Mouse (Mus musculus): ENCODE measurements around the gene Fbxo46. TPM values are rescaled to one million over a fixed set of nuclear protein-coding genes. Genes with fewer than 3 reads are reported as not detected.
A peak's percentile ranks its signal among the peaks of the same experiment; 100 is the strongest.

The Fbxo46 gene
- total RNA-seq, 1 experiment from 2014 or later, result 13.3 TPM

GRCm38 (mm10) chr7:19158601-19159000, 38.9 kb downstream of the Fbxo46 start:
- ATAC-seq (ENCODE audit: extremely low read depth, insufficient number of reproducible peaks, low FRiP score, poor library complexity, severe bottlenecking), result no peak

GRCm38 (mm10) chr7:19159411-19159810, 39.8 kb downstream of the Fbxo46 start:
- ATAC-seq (ENCODE audit: extremely low read depth, insufficient number of reproducible peaks, low FRiP score, poor library complexity, severe bottlenecking), result no peak

GRCm38 (mm10) chr7:19160115-19160514, 40.5 kb downstream of the Fbxo46 start:
- no peak for ATAC-seq (ENCODE audit: extremely low read depth, insufficient number of reproducible peaks, low FRiP score, poor library complexity, severe bottlenecking)

- ATAC-seq (ENCODE audit: extremely low read depth, insufficient number of reproducible peaks, low FRiP score, poor library complexity, severe bottlenecking), result no peak
Measured at GRCm38 (mm10) chr7:19162928-19163327, 43.3 kb downstream of the Fbxo46 start.

- ATAC-seq (ENCODE audit: extremely low read depth, insufficient number of reproducible peaks, low FRiP score, poor library complexity, severe bottlenecking), result no peak
Measured at GRCm38 (mm10) chr7:19163752-19164151, 44.1 kb downstream of the Fbxo46 start.

- ATAC-seq (ENCODE audit: extremely low read depth, insufficient number of reproducible peaks, low FRiP score, poor library complexity, severe bottlenecking), result no peak
Measured at GRCm38 (mm10) chr7:19164189-19164588, 44.5 kb downstream of the Fbxo46 start.

- no peak for ATAC-seq (ENCODE audit: extremely low read depth, insufficient number of reproducible peaks, low FRiP score, poor library complexity, severe bottlenecking)
Measured at GRCm38 (mm10) chr7:19164978-19165377, 45.3 kb downstream of the Fbxo46 start.

GRCm38 (mm10) chr7:19165656-19166423, 46.2 kb downstream of the Fbxo46 start, which contains the start of gene Gipr:
Gene Gipr (minus strand): TSS chr7:19166127.
- no peak for ATAC-seq (ENCODE audit: extremely low read depth, insufficient number of reproducible peaks, low FRiP score, poor library complexity, severe bottlenecking)

- ATAC-seq (ENCODE audit: extremely low read depth, insufficient number of reproducible peaks, low FRiP score, poor library complexity, severe bottlenecking), result no peak
Measured at GRCm38 (mm10) chr7:19166990-19167389, 47.3 kb downstream of the Fbxo46 start.

GRCm38 (mm10) chr7:19169506-19169905, 49.8 kb downstream of the Fbxo46 start:
- no peak for ATAC-seq (ENCODE audit: extremely low read depth, insufficient number of reproducible peaks, low FRiP score, poor library complexity, severe bottlenecking)

GRCm38 (mm10) chr7:19170142-19170541, 50.5 kb downstream of the Fbxo46 start:
- no peak for ATAC-seq (ENCODE audit: extremely low read depth, insufficient number of reproducible peaks, low FRiP score, poor library complexity, severe bottlenecking)

GRCm38 (mm10) chr7:19171831-19172230, 52.2 kb downstream of the Fbxo46 start:
- no peak for ATAC-seq (ENCODE audit: extremely low read depth, insufficient number of reproducible peaks, low FRiP score, poor library complexity, severe bottlenecking)

GRCm38 (mm10) chr7:19172874-19173273, 53.2 kb downstream of the Fbxo46 start:
- ATAC-seq (ENCODE audit: extremely low read depth, insufficient number of reproducible peaks, low FRiP score, poor library complexity, severe bottlenecking), result peak; percentile 53

GRCm38 (mm10) chr7:19175708-19176515, 56.3 kb downstream of the Fbxo46 start, which contains the start of gene Eml2:
Gene Eml2 (plus strand): TSS chr7:19176421.
- no peak for ATAC-seq (ENCODE audit: extremely low read depth, insufficient number of reproducible peaks, low FRiP score, poor library complexity, severe bottlenecking)

GRCm38 (mm10) chr7:19176516-19176947, 56.9 kb downstream of the Fbxo46 start:
- no peak for ATAC-seq (ENCODE audit: extremely low read depth, insufficient number of reproducible peaks, low FRiP score, poor library complexity, severe bottlenecking)

GRCm38 (mm10) chr7:19177216-19177615, 57.6 kb downstream of the Fbxo46 start:
- ATAC-seq (ENCODE audit: extremely low read depth, insufficient number of reproducible peaks, low FRiP score, poor library complexity, severe bottlenecking), result no peak

- ATAC-seq (ENCODE audit: extremely low read depth, insufficient number of reproducible peaks, low FRiP score, poor library complexity, severe bottlenecking), result no peak
Measured at GRCm38 (mm10) chr7:19178035-19178434, 58.4 kb downstream of the Fbxo46 start.

GRCm38 (mm10) chr7:19178443-19179092, 58.9 kb downstream of the Fbxo46 start:
- peak; percentile 44; the same call in 1 of the 2 replicates for ATAC-seq (ENCODE audit: extremely low read depth, insufficient number of reproducible peaks, low FRiP score, poor library complexity, severe bottlenecking)

GRCm38 (mm10) chr7:19179173-19179572, 59.5 kb downstream of the Fbxo46 start:
- peak; percentile 44; the same call in 1 of the 2 replicates for ATAC-seq (ENCODE audit: extremely low read depth, insufficient number of reproducible peaks, low FRiP score, poor library complexity, severe bottlenecking)
